Comparison of ENCODE assay signal across 13 mouse cellular contexts in genomic region chr6:29903343-29903914, GRCm38 (mm10).
"Had no signal": no experiment of that assay in that cellular context is flagged by ENCODE, and none has a peak within 500 bp of the region (broad histone marks: within the 10 kb centered on the region; RNA-seq: fewer than 3 reads in every experiment).

No protein-coding gene starts in this region.

- H3K9ac ChIP-seq: limb, embryonic 13.5 days; liver, embryonic 14.5 days; midbrain, embryonic 12.5 days; neural tube, embryonic 13.5 days had no signal

- H3K9me3 ChIP-seq: limb, embryonic 13.5 days; midbrain, embryonic 12.5 days; neural tube, embryonic 13.5 days had no signal

- H3K27me3 ChIP-seq: limb, embryonic 13.5 days; midbrain, embryonic 12.5 days; neural tube, embryonic 13.5 days had no signal

- H3K27ac ChIP-seq: limb, embryonic 13.5 days; liver, embryonic 14.5 days; midbrain, embryonic 12.5 days; neural tube, embryonic 13.5 days had no signal

- DNase-seq: kidney, postnatal 14 days; left cerebral cortex, postnatal 4 days; lung, adult 18-20 months; retina, postnatal 1 day; right cerebral cortex, postnatal 4 days; spleen, adult 18-20 months; thymus, adult 2 months; thymus, postnatal 25 days had no signal

- H3K4me2 ChIP-seq: limb, embryonic 13.5 days; midbrain, embryonic 12.5 days; neural tube, embryonic 13.5 days had no signal

- H3K4me1 ChIP-seq: limb, embryonic 13.5 days; midbrain, embryonic 12.5 days had no signal

- H3K4me3 ChIP-seq: limb, embryonic 13.5 days; midbrain, embryonic 12.5 days; neural tube, embryonic 13.5 days had no signal

- ATAC-seq: midbrain, embryonic 16.5 days had no signal
